Mouse (Mus musculus) embryo, embryonic 10 days (tissue): ENCODE results near the gene Spata13.
A peak's percentile ranks its signal among the peaks of the same experiment; 100 is the strongest.

Experiments used
- DNase-seq: peaks from one replicate; pipeline ENCODE4 v3.0.0-alpha.2; 2015; ENCODE audit warnings: low spot score

Gene Spata13

GRCm38 (mm10) chr14:60676625-60677314, 43.0 kb downstream of the Spata13 start:
- no peak for DNase-seq

- DNase-seq: peak; percentile 29
Observed at GRCm38 (mm10) chr14:60682361-60683023, 48.7 kb downstream of the Spata13 start.

- DNase-seq: no peak
Observed at GRCm38 (mm10) chr14:60683989-60684388, 50.2 kb downstream of the Spata13 start.

- no peak for DNase-seq
Observed at GRCm38 (mm10) chr14:60686733-60687132, 52.9 kb downstream of the Spata13 start.

- DNase-seq: no peak
Observed at GRCm38 (mm10) chr14:60687241-60687640, 53.4 kb downstream of the Spata13 start.

- peak; percentile 82 for DNase-seq
Observed at GRCm38 (mm10) chr14:60688509-60689205, 54.9 kb downstream of the Spata13 start.

GRCm38 (mm10) chr14:60689768-60690167, 56.0 kb downstream of the Spata13 start:
- DNase-seq: no peak

GRCm38 (mm10) chr14:60690631-60691030, 56.8 kb downstream of the Spata13 start:
- no peak for DNase-seq

- no peak for DNase-seq
Observed at GRCm38 (mm10) chr14:60693122-60693536, 59.3 kb downstream of the Spata13 start.

GRCm38 (mm10) chr14:60693666-60694065, 59.9 kb downstream of the Spata13 start:
- no peak for DNase-seq

- peak; percentile 48 for DNase-seq
Observed at GRCm38 (mm10) chr14:60694215-60694997, 60.6 kb downstream of the Spata13 start.

GRCm38 (mm10) chr14:60697351-60697750, 63.5 kb downstream of the Spata13 start:
- no peak for DNase-seq

- DNase-seq: no peak
Observed at GRCm38 (mm10) chr14:60698980-60699379, 65.2 kb downstream of the Spata13 start.

GRCm38 (mm10) chr14:60702377-60703140, 68.8 kb downstream of the Spata13 start:
- no peak for DNase-seq

GRCm38 (mm10) chr14:60704510-60704909, 70.7 kb downstream of the Spata13 start:
- no peak for DNase-seq

- no peak for DNase-seq
Observed at GRCm38 (mm10) chr14:60704961-60705360, 71.2 kb downstream of the Spata13 start.

- DNase-seq: no peak
Observed at GRCm38 (mm10) chr14:60709192-60709591, 75.4 kb downstream of the Spata13 start.

GRCm38 (mm10) chr14:60709749-60710148, 75.9 kb downstream of the Spata13 start:
- no peak for DNase-seq

- no peak for DNase-seq
Observed at GRCm38 (mm10) chr14:60711161-60711560, 77.4 kb downstream of the Spata13 start.

GRCm38 (mm10) chr14:60711590-60712288, 77.9 kb downstream of the Spata13 start:
- no peak for DNase-seq
